Mouse (Mus musculus) intestine, embryonic 14.5 days (tissue): ENCODE measurements around the gene Cdk5rap2. TPM values are rescaled to one million over a fixed set of nuclear protein-coding genes. Genes with fewer than 3 reads are reported as not detected.

Experiments
- ATAC-seq: fragments of 200-750 bp; cut with Nextera tagmentation; replicated peaks from 2 replicates; pipeline ENCODE4 v1.8.0; 2017; ENCODE audit warnings: low read depth, moderate number of reproducible peaks, moderate TSS enrichment, moderate library complexity; ENCODE audit not compliant: low FRiP score, low TSS enrichment
- DNase-seq: peaks from one replicate; pipeline ENCODE4 v3.0.0-alpha.2; 2018; ENCODE audit warnings: low spot score
- H3K27ac ChIP-seq: fragments of 300-500 bp; sonication (generic); 2 replicates; pipeline ENCODE4 v1.5.1; 2014; ENCODE audit warnings: low read depth, mild to moderate bottlenecking, control low read depth
- H3K27me3 ChIP-seq: fragments of 300-500 bp; sonication (generic); replicated peaks from 2 replicates; pipeline ENCODE4 v1.6.1; 2014; ENCODE audit warnings: low read length, control low read depth; ENCODE audit not compliant: control insufficient read depth, insufficient read depth
- H3K36me3 ChIP-seq: fragments of 300-500 bp; sonication (generic); 2 replicates; pipeline ENCODE4 v1.6.1; 2014; ENCODE audit warnings: low read length, control low read depth; ENCODE audit not compliant: control insufficient read depth, insufficient read depth
- H3K4me1 ChIP-seq: fragments of 300-500 bp; sonication (generic); replicated peaks from 2 replicates; pipeline ENCODE4 v1.6.1; 2014; ENCODE audit warnings: low read length, control low read depth, mixed read lengths; ENCODE audit not compliant: control insufficient read depth, insufficient read depth
- H3K4me2 ChIP-seq: fragments of 300-500 bp; sonication (generic); 2 replicates; pipeline ENCODE4 v1.6.1; 2014; ENCODE audit warnings: low read length
- H3K4me3 ChIP-seq: fragments of 300-500 bp; sonication (generic); 2 replicates; pipeline ENCODE4 v1.5.1; 2014; ENCODE audit warnings: low read depth, low read length, control low read depth, mixed read lengths
- H3K9ac ChIP-seq: fragments of 300-500 bp; sonication (generic); 2 replicates; pipeline ENCODE4 v1.6.1; 2014; ENCODE audit warnings: mild to moderate bottlenecking, low read length
- H3K9me3 ChIP-seq: fragments of 300-500 bp; sonication (generic); 2 replicates; pipeline ENCODE4 v1.6.1; 2016; ENCODE audit warnings: low read length, control low read depth; ENCODE audit not compliant: control insufficient read depth
- WGBS: fragments of 180-500 bp; shearing (Covaris S2); extraction: QIAGEN DNeasy Blood & Tissue Kit; methylation state at CpG from one replicate; pipeline ENCODE4 v1.1.7; 2014; 5-methylcytosine and 5-hydroxymethylcytosine counted together
- polyA plus RNA-seq: library from polyadenylated mRNA; unstranded; fragments of >200 nt; fragmentation: Nextera tagmentation; extraction: Ambion mirVana; gene quantifications from 2 replicates; pipeline ENCODE4 v1.2.1, GENCODE M21; 2014

Gene Cdk5rap2
- polyA plus RNA-seq, 1 experiment from 2014 or later = 20.0 TPM

DNA sequence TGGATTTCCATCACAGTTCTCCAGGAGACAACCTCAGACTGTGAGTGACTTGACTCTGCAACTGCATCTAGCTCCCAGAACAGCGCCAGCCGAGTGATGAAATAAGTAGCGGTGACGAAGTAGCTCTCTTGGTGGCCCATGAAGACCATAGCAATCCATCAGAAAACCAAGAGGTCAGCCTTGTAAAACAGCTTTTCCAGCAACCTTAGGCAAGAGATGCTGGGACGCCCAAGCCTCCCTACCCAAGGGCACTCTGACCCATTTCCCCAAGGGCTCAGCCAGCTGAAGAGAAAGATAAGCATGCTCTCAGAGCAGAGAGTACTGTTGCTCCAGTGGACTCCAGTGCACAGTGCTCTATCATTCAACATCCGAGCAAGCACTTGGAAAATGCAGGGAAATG lies 77.3 kb downstream of the Cdk5rap2 start:
- DNase-seq = no peak
- H3K4me1 ChIP-seq = no peaks in the 10 kb centered on the region
- no peaks in the 10 kb centered on the region for H3K27me3 ChIP-seq
- no peaks in the 10 kb centered on the region; the same call in 1 of the 2 replicates for H3K36me3 ChIP-seq
- H3K9me3 ChIP-seq = no peaks in the 10 kb centered on the region
- no peak overlapping the region for H3K27ac ChIP-seq
- H3K9ac ChIP-seq = no peak overlapping the region
- no peak overlapping the region for H3K4me3 ChIP-seq
- WGBS = 92% methylated on average over 6 of the region's 6 CpGs
- ATAC-seq = no peak
- H3K4me2 ChIP-seq = no peak overlapping the region

DNA sequence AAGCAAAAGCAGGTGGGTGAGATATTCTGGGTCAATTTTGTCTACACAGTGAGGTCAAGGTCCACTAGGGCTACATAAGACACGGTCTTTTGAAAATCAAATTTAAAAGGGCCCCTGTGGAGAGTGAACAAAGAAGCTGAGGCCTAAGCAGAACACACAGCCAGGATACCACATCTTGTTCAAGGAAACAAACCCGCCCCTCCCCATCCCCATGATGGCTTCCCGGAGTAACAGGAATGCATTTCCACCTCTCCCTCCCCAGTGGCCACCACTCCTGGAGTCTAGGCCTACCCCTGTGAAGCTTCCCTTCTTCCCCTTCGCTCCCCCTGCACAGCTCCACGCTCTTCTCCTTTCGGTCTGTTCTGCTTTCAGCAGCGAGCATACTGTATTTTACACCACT lies 77.7 kb downstream of the Cdk5rap2 start:
- Histone ChIP-seq H3K9ac (no peak overlapping the region), H3K9me3 (no peaks in the 10 kb centered on the region), H3K4me3 (no peak overlapping the region), H3K27me3 (no peaks in the 10 kb centered on the region), H3K36me3 (no peaks in the 10 kb centered on the region; the same call in 1 of the 2 replicates), H3K4me1 (no peaks in the 10 kb centered on the region), H3K27ac (no peak overlapping the region), H3K4me2 (no peak overlapping the region)
- ATAC-seq (no peak), DNase-seq (no peak)
- 83% methylated on average over 7 of the region's 7 CpGs for WGBS

GRCm38 (mm10) chr4:70331181-70331580 lies 79.1 kb downstream of the Cdk5rap2 start:
- no peak overlapping the region for H3K9ac ChIP-seq
- no peak overlapping the region for H3K4me2 ChIP-seq
- no peak overlapping the region for H3K4me3 ChIP-seq
- 94% methylated on average over 6 of the region's 6 CpGs for WGBS
- no peak overlapping the region for H3K27ac ChIP-seq
- no peak for ATAC-seq
- no peaks in the 10 kb centered on the region for H3K27me3 ChIP-seq
- no peaks in the 10 kb centered on the region for H3K4me1 ChIP-seq
- no peaks in the 10 kb centered on the region for H3K9me3 ChIP-seq
- no peaks in the 10 kb centered on the region; the same call in 1 of the 2 replicates for H3K36me3 ChIP-seq
- no peak for DNase-seq

GRCm38 (mm10) chr4:70328033-70328432 lies 82.2 kb downstream of the Cdk5rap2 start:
- DNase-seq = no peak
- 90% methylated on average over 9 of the region's 9 CpGs for WGBS
- no peaks in the 10 kb centered on the region for H3K4me1 ChIP-seq

DNA sequence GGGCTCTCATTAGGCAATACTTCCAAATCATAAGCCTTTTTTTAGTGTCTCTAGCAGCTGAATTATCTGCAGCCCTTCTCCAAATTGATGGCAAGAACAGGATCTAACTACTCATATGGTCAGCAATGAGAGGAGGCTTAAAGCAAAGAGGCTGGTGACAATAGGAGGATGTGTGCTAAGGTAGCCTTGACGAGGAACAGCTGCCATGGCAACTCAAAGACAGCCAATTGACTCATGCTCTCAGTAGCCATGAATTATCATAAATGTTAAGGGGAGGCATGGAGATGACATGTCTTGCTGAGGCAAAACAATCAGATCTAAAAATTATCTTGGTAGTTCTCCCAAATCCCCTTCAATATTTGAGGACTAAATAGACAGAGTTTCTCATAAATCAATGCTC lies 82.8 kb downstream of the Cdk5rap2 start:
- Histone ChIP-seq H3K4me1 (no peaks in the 10 kb centered on the region), H3K36me3 (peaks cover 4% of the 10 kb centered on the region), H3K9me3 (no peaks in the 10 kb centered on the region), H3K27me3 (no peaks in the 10 kb centered on the region), H3K4me3 (no peak overlapping the region), H3K9ac (no peak overlapping the region), H3K4me2 (no peak overlapping the region), H3K27ac (no peak overlapping the region)
- ATAC-seq (no peak), DNase-seq (no peak)
- WGBS = 62% methylated on average over 1 of the region's 1 CpGs

More at GRCm38 (mm10) chr4:70328033-70328432, 82.2 kb downstream of the Cdk5rap2 start:
- Histone ChIP-seq H3K27me3 (no peaks in the 10 kb centered on the region), H3K4me3 (no peak overlapping the region), H3K9ac (no peak overlapping the region), H3K27ac (no peak overlapping the region), H3K4me2 (no peak overlapping the region), H3K36me3 (peaks cover 4% of the 10 kb centered on the region), H3K9me3 (no peaks in the 10 kb centered on the region)
- no peak for ATAC-seq

DNA sequence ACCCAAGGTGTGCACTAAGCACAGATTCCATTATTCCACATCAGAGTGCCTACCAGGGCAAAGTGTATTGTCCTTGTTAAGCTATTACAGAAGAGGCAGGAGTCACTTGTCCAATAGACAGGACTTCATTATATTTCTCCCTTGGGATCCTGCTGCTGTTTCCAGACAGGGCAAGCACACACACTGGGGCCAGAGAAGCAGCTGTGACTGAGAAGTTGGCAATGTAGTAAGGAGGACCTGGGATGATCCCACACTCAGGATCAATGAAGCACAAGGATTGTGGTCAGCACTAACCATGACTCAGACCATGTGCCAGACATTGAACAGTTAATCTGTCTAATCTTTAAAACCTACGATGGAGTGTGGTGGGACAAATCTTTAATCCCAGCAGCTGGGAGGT lies 88.7 kb downstream of the Cdk5rap2 start:
- DNase-seq (no peak), ATAC-seq (no peak)
- H3K27ac ChIP-seq = no peak overlapping the region
- 77% methylated on average over 1 of the region's 1 CpGs for WGBS
- no peak overlapping the region for H3K4me3 ChIP-seq
- H3K4me1 ChIP-seq = no peaks in the 10 kb centered on the region
- no peak overlapping the region for H3K9ac ChIP-seq
- H3K27me3 ChIP-seq = no peaks in the 10 kb centered on the region
- H3K9me3 ChIP-seq = no peaks in the 10 kb centered on the region
- H3K4me2 ChIP-seq = no peak overlapping the region
- H3K36me3 ChIP-seq = peaks cover 12% of the 10 kb centered on the region

- 76% methylated on average over 4 of the region's 4 CpGs for WGBS
- Histone ChIP-seq H3K36me3 (peaks cover 28% of the 10 kb centered on the region), H3K27ac (no peak overlapping the region), H3K9ac (no peak overlapping the region), H3K4me2 (no peak overlapping the region), H3K4me1 (no peaks in the 10 kb centered on the region), H3K27me3 (no peaks in the 10 kb centered on the region), H3K4me3 (no peak overlapping the region), H3K9me3 (no peaks in the 10 kb centered on the region)
- ATAC-seq (no peak), DNase-seq (no peak)
Observed at GRCm38 (mm10) chr4:70312170-70312569, 98.1 kb downstream of the Cdk5rap2 start.

DNA sequence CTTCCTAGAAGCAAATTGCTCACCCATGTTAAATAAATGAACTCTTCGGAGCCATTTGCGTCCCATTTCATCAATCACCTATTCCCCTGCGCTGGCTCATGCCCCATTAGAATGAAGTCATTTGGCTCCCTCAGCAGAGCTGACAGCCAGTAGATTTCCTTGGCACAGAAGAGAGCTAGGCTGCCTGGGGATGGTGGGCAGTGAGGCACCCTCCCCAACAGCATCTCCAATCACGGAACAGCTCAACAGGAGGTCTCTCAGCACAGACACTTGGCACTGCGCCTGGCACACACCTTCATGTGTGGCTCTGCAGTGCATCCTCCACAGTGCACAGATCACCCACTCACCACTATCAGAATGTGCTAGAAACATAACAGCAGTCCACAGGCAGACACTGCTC lies 98.7 kb downstream of the Cdk5rap2 start:
- Histone ChIP-seq H3K27ac (no peak overlapping the region), H3K36me3 (peaks cover 21% of the 10 kb centered on the region), H3K4me3 (no peak overlapping the region), H3K4me2 (no peak overlapping the region), H3K9me3 (no peaks in the 10 kb centered on the region), H3K27me3 (no peaks in the 10 kb centered on the region), H3K4me1 (no peaks in the 10 kb centered on the region), H3K9ac (no peak overlapping the region)
- ATAC-seq (no peak), DNase-seq (no peak)
- WGBS = 72% methylated on average over 5 of the region's 5 CpGs

DNA sequence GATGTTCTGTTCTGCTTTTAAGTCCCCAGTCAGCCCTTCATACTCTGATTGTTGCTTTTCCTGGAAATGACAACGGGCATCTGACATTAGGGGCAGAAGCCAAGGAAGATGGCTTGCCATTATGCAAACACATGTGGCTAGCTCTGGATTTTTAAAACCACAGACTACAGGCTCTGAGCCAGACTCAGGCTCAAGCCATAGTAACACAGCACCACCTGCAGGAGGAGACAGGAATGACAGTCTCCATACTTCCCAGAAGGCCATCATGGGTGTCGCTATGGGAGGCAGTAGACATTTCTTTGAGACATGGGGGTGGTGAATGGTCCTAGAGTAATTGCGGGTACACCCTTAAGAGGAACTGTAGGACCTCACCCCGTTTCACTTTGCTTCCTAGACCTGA lies 103.0 kb downstream of the Cdk5rap2 start:
- peaks cover 8% of the 10 kb centered on the region; the same call in 1 of the 2 replicates for H3K36me3 ChIP-seq
- ATAC-seq (no peak), DNase-seq (peak; percentile 67)
- no peak overlapping the region for H3K4me3 ChIP-seq
- no peak overlapping the region for H3K9ac ChIP-seq
- no peaks in the 10 kb centered on the region for H3K4me1 ChIP-seq
- H3K27ac ChIP-seq = no peak overlapping the region
- whole genome bisulfite sequencing = 69% methylated on average over 4 of the region's 4 CpGs
- no peak overlapping the region for H3K4me2 ChIP-seq
- no peaks in the 10 kb centered on the region for H3K9me3 ChIP-seq
- H3K27me3 ChIP-seq = no peaks in the 10 kb centered on the region
